Mouse (Mus musculus) CH12.LX (cell line): ENCODE data around the gene Ppt1. TPM values are rescaled to one million over a fixed set of nuclear protein-coding genes. Genes with fewer than 3 reads are reported as not detected.
A peak's percentile ranks its signal among the peaks of the same experiment; 100 is the strongest.

ENCODE experiments used
- DNase-seq: peaks from one replicate; pipeline ENCODE4 v3.0.0-alpha.2; 2013; ENCODE audit errors: extremely low read depth
- H3K27ac ChIP-seq: 2 replicates; pipeline ENCODE4 v1.5.1; 2012; ENCODE audit warnings: low read depth, mild to moderate bottlenecking, control low read depth, moderate library complexity; ENCODE audit not compliant: insufficient read depth
- H3K27me3 ChIP-seq: replicated peaks from 2 replicates; pipeline ENCODE3; 2012; ENCODE audit warnings: inconsistent platforms
- H3K36me3 ChIP-seq, 2 experiments: replicated peaks in 1 of 2; 2 replicates each; pipeline versions ENCODE3 to v1.6.1; 2012; ENCODE audit warnings: inconsistent platforms in 1 of 2, low read length in 1 of 2, mild to moderate bottlenecking in 1 of 2, mixed read lengths in 1 of 2, moderate library complexity in 1 of 2; ENCODE audit not compliant: control insufficient read depth in 1 of 2, insufficient read depth in 1 of 2
- H3K4me1 ChIP-seq, 2 experiments: 2 replicates each; pipeline ENCODE4 v1.6.1; 2012; ENCODE audit warnings: inconsistent platforms in 1 of 2, moderate library complexity in 1 of 2; ENCODE audit not compliant: insufficient read depth in 2 of 2, control insufficient read depth in 1 of 2
- H3K4me2 ChIP-seq: 2 replicates; pipeline ENCODE4 v1.6.1; 2012; ENCODE audit warnings: low read depth, mild to moderate bottlenecking, control low read depth; ENCODE audit not compliant: poor library complexity, insufficient read depth, severe bottlenecking
- H3K4me3 ChIP-seq, 3 experiments: fragments of 150-350 bp in 1 of 3; sonication (generic) in 1 of 3; replicated peaks in 1 of 3; 2 replicates each; pipeline versions ENCODE3 to v1.5.1; 2011 to 2012; ENCODE audit warnings: low read depth in 2 of 3, low read length in 2 of 3, mild to moderate bottlenecking in 2 of 3, moderate library complexity in 2 of 3, control low read depth in 1 of 3, improper control_type of control experiment in 1 of 3, inconsistent platforms in 1 of 3, mixed read lengths in 1 of 3; ENCODE audit not compliant: poor library complexity in 1 of 3
- H3K79me2 ChIP-seq: replicated peaks from 2 replicates; pipeline ENCODE4 v1.6.1; 2012; ENCODE audit warnings: mild to moderate bottlenecking, moderate library complexity; ENCODE audit not compliant: control insufficient read depth, poor library complexity, insufficient read depth, severe bottlenecking; ENCODE audit errors: extremely low read depth
- H3K9ac ChIP-seq: 2 replicates; pipeline ENCODE4 v1.6.1; 2012; ENCODE audit warnings: low read depth, mild to moderate bottlenecking, control low read depth, moderate library complexity; ENCODE audit not compliant: insufficient read depth
- H3K9me3 ChIP-seq: replicated peaks from 2 replicates; pipeline ENCODE3; 2012; ENCODE audit warnings: low read length, inconsistent platforms, mixed read lengths
- BHLHE40 ChIP-seq: IDR thresholded peaks from 2 replicates; pipeline ENCODE4 v1.6.1; 2011; ENCODE audit warnings: mild to moderate bottlenecking, low read depth, low read length, improper control_type of control experiment
- CTCF ChIP-seq, 2 experiments: IDR thresholded peaks in 1 of 2; conservative IDR thresholded peaks in 1 of 2; 2 replicates each; pipeline ENCODE4 v1.5.1; 2011 to 2012; ENCODE audit warnings: low read depth in 2 of 2, low read length in 2 of 2, improper control_type of control experiment in 1 of 2, inconsistent platforms in 1 of 2, mild to moderate bottlenecking in 1 of 2, moderate library complexity in 1 of 2
- E2F4 ChIP-seq: IDR thresholded peaks from 2 replicates; pipeline ENCODE4 v1.6.1; 2011; ENCODE audit warnings: low read depth, low read length, improper control_type of control experiment; ENCODE audit not compliant: insufficient replicate concordance
- EP300 ChIP-seq: IDR thresholded peaks from 2 replicates; pipeline ENCODE4 v1.6.1; 2011; ENCODE audit warnings: low read length, improper control_type of control experiment
- ETS1 ChIP-seq: conservative IDR thresholded peaks from 2 replicates; pipeline ENCODE4 v1.6.1; 2012; ENCODE audit warnings: low read depth, mild to moderate bottlenecking, inconsistent platforms, low read length, improper control_type of control experiment, moderate library complexity
- IRF4 ChIP-seq: IDR thresholded peaks from 2 replicates; pipeline ENCODE4 v1.6.1; 2014; ENCODE audit warnings: low read depth, mild to moderate bottlenecking, inconsistent platforms, low read length, improper control_type of control experiment
- JUN ChIP-seq: IDR thresholded peaks from 2 replicates; pipeline ENCODE4 v1.6.1; 2011; ENCODE audit warnings: low read depth, mild to moderate bottlenecking, low read length, improper control_type of control experiment, moderate library complexity; ENCODE audit not compliant: insufficient read depth
- KAT2A ChIP-seq: IDR thresholded peaks from 2 replicates; pipeline ENCODE4 v1.6.1; 2012; ENCODE audit warnings: low read length, improper control_type of control experiment, inconsistent platforms; ENCODE audit not compliant: insufficient replicate concordance
- MAX ChIP-seq: IDR thresholded peaks from 2 replicates; pipeline ENCODE4 v1.6.1; 2011; ENCODE audit warnings: low read length, improper control_type of control experiment
- MAZ ChIP-seq: IDR thresholded peaks from 2 replicates; pipeline ENCODE4 v1.6.1; 2012; ENCODE audit warnings: low read depth, mild to moderate bottlenecking, inconsistent platforms, low read length, improper control_type of control experiment, moderate library complexity
- MXI1 ChIP-seq: IDR thresholded peaks from 2 replicates; pipeline ENCODE4 v1.6.1; 2011; ENCODE audit warnings: mild to moderate bottlenecking, low read depth, low read length, improper control_type of control experiment
- MYC ChIP-seq: IDR thresholded peaks from 2 replicates; pipeline ENCODE4 v1.6.1; 2011; ENCODE audit warnings: low read depth, mild to moderate bottlenecking, improper control_type of control experiment, low read length
- NELFE ChIP-seq: IDR thresholded peaks from 2 replicates; pipeline ENCODE4 v1.6.1; 2011; ENCODE audit warnings: low read depth, low read length, improper control_type of control experiment
- NRF1 ChIP-seq: IDR thresholded peaks from 2 replicates; pipeline ENCODE4 v1.6.1; 2014; ENCODE audit warnings: low read depth, mild to moderate bottlenecking, inconsistent platforms, low read length, improper control_type of control experiment, moderate library complexity
- RAD21 ChIP-seq: IDR thresholded peaks from 2 replicates; pipeline ENCODE4 v1.6.1; 2011; ENCODE audit warnings: low read depth, mild to moderate bottlenecking, low read length, improper control_type of control experiment, moderate library complexity
- SMC3 ChIP-seq: IDR thresholded peaks from 2 replicates; pipeline ENCODE4 v1.6.1; 2011; ENCODE audit warnings: low read depth, low read length, improper control_type of control experiment
- TCF12 ChIP-seq: IDR thresholded peaks from 2 replicates; pipeline ENCODE4 v1.6.1; 2014; ENCODE audit warnings: low read depth, mild to moderate bottlenecking, inconsistent platforms, low read length, improper control_type of control experiment
- USF2 ChIP-seq: conservative IDR thresholded peaks from 2 replicates; pipeline ENCODE4 v1.6.1; 2011; ENCODE audit warnings: low read depth, low read length, improper control_type of control experiment
- ZKSCAN1 ChIP-seq: IDR thresholded peaks from 2 replicates; pipeline ENCODE4 v1.6.1; 2012; ENCODE audit warnings: low read depth, inconsistent platforms, low read length, improper control_type of control experiment, borderline replicate concordance
- ZNF384 ChIP-seq: IDR thresholded peaks from 2 replicates; pipeline ENCODE4 v1.6.1; 2012; ENCODE audit warnings: low read depth, low read length, improper control_type of control experiment, inconsistent platforms
- dilution Hi-C: fragments of 300-500 bp; cut with MboI; formaldehyde crosslinking; loops from 2 replicates; pipeline ENCODE4 v1.14.3; 2020; ENCODE audit warnings: low sequenced_read_pairs; ENCODE audit not compliant: extremely low pct_unique_long_range_greater_than_20kb, extremely low pct_ligation_motif_present
- in situ Hi-C: fragments of 300-500 bp; cut with MboI; formaldehyde crosslinking; loops from 3 replicates; pipeline ENCODE4 v1.14.3; 2019; ENCODE audit warnings: low sequenced_read_pairs, low pct_ligation_motif_present, low pct_unique_long_range_greater_than_20kb, mixed read lengths
- polyA plus RNA-seq: library from polyadenylated mRNA; unstranded; fragments of >175 nt; gene quantifications from 2 replicates; pipeline ENCODE4 v1.2.1, GENCODE M21; 2012; ENCODE audit warnings: low read depth; ENCODE audit not compliant: insufficient read length
- total RNA-seq, 2 experiments: library from RNA; depleted of rRNA; stranded (reverse); fragments of 300-350 nt in 1 of 2; fragments of >200 nt in 1 of 2; gene quantifications; 2 replicates each; pipeline ENCODE4 v1.2.3; 2012 to 2014

The Ppt1 gene
- total and polyA plus RNA-seq, 3 experiments = 23.8 to 30.7 (median 23.9) TPM

DNA sequence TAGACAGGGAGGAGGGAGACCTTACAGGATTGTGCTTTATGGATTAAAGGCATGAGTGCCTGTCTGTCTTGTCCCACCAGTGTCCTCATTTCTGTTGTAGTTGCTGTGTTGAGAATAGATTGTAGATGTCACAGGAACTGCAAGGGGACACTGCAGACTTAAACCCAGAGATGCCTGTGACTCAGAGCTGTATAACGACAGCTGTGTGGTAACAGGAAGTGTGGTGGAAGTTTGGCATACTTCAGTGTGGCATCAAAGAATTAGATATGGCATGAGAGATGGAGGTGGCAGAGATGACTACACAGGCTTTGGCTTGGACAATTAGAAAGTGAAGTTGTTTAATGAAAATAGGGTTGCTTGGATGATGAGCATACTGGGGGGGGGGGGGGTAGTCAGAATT lies 2.4 kb downstream of the Ppt1 start:
- Histone ChIP-seq H3K27me3 (peaks cover 3% of the 10 kb centered on the region), H3K4me1 (peaks cover 4 to 36% of the 10 kb centered on the region in 2 experiments; a peak in 3 of 4 replicates), H3K9ac (no peak overlapping the region), H3K79me2 (peaks cover 6% of the 10 kb centered on the region; the same call in 1 of the 2 replicates), H3K36me3 (peaks cover 11 to 22% of the 10 kb centered on the region in 2 experiments), H3K9me3 (no peaks in the 10 kb centered on the region), H3K4me3 (no peak overlapping the region), H3K27ac (no peak overlapping the region), H3K4me2 (no peak overlapping the region)
- in situ Hi-C loops = no loop called here
- DNase-seq = peak; percentile 21
- dilution Hi-C loops = no loop called here
- TF ChIP-seq MAX = no peak

DNA sequence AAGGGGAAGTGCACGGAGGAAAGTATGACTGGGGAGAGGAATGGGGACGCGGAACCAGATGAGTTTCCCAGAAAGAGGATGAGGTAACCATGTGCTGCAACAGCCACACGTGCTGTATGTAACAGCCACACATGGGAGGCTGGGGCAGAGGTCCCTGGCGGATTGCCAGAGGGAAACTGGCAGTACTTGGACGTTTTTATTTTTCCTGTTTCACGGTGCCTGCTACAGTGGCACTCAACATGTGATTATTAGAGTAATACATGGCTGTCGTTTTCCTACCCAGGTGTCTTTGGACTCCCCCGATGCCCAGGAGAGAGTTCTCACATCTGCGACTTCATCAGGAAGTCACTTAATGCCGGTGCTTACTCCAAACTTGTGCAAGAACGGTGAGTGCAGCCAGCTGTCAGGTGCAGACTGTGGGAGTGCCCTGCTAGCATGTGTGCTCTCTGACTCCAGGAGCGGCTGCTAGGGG lies 12.1 kb downstream of the Ppt1 start:
- Histone ChIP-seq H3K4me3 (no peak overlapping the region), H3K4me1 (peaks cover 3 to 35% of the 10 kb centered on the region in 2 experiments), H3K27ac (no peak overlapping the region), H3K36me3 (peaks cover 48 to 79% of the 10 kb centered on the region in 2 experiments), H3K79me2 (no peaks in the 10 kb centered on the region), H3K27me3 (no peaks in the 10 kb centered on the region), H3K4me2 (no peak overlapping the region), H3K9ac (no peak overlapping the region), H3K9me3 (no peaks in the 10 kb centered on the region)
- peak; percentile 65 for DNase-seq
- in situ Hi-C loops = no loop called here
- dilution Hi-C loops = no loop called here
- TF ChIP-seq NRF1 (no peak), MXI1 (peak; percentile 55; the same call in 1 of the 2 replicates), ETS1 (peak; percentile 80), MAX (peak; percentile 91), E2F4 (no peak), TCF12 (peak; percentile 34; the same call in 1 of the 2 replicates), KAT2A (no peak), SMC3 (no peak), MAZ (no peak), ZNF384 (no peak), JUN (no peak; the same call in 1 of the 2 replicates), NELFE (no peak), EP300 (0 out of 2 replicates have a peak, but pooled peaks have one; percentile 29), USF2 (no peak), ZKSCAN1 (no peak), BHLHE40 (peak; percentile 93), RAD21 (no peak), MYC (peak; percentile 80), CTCF (conservative IDR thresholded peaks at IDR 0.05 in 1 of 2, IDR thresholded peaks at IDR 0.05 in 1 of 2; ENCODE audit: low read depth in 2 of 2, low read length in 2 of 2) (no peak), IRF4 (no peak)
